Mouse (Mus musculus) forebrain, embryonic 11.5 days (tissue): ENCODE measurements at regions not wholly inside any gene's neighbourhood (a gene's known extent, or its start where the extent isn't known, plus 50 kb on each side); places are given as distances from the start of the nearest gene placed in this dataset.

ENCODE experiments used
- ATAC-seq: fragments of 200-750 bp; cut with Nextera tagmentation; replicated peaks from 2 replicates; pipeline ENCODE4 v1.8.0; 2017; ENCODE audit warnings: moderate TSS enrichment; ENCODE audit not compliant: low FRiP score
- DNase-seq: peaks from one replicate; pipeline ENCODE4 v3.0.0-alpha.2; 2017; ENCODE audit warnings: low spot score
- H3K27ac ChIP-seq: fragments of 300-500 bp; sonication (generic); 2 replicates; pipeline ENCODE4 v1.5.1; 2014; ENCODE audit warnings: low read depth, low read length
- H3K27me3 ChIP-seq: fragments of 300-500 bp; sonication (generic); 2 replicates; pipeline ENCODE4 v1.6.1; 2014; ENCODE audit warnings: mild to moderate bottlenecking, low read length, mixed read lengths; ENCODE audit not compliant: control insufficient read depth, insufficient read depth
- H3K36me3 ChIP-seq: fragments of 300-500 bp; sonication (generic); 2 replicates; pipeline ENCODE4 v1.6.1; 2014; ENCODE audit warnings: mild to moderate bottlenecking, low read length, moderate library complexity, mixed read lengths; ENCODE audit not compliant: control insufficient read depth, insufficient read depth
- H3K4me1 ChIP-seq: fragments of 300-500 bp; sonication (generic); replicated peaks from 2 replicates; pipeline ENCODE4 v1.6.1; 2014; ENCODE audit warnings: low read length, mixed read lengths; ENCODE audit not compliant: control insufficient read depth, insufficient read depth
- H3K4me2 ChIP-seq: fragments of 300-500 bp; sonication (generic); 2 replicates; pipeline ENCODE4 v1.6.1; 2014; ENCODE audit warnings: low read depth, mild to moderate bottlenecking, low read length, moderate library complexity, mixed read lengths; ENCODE audit not compliant: severe bottlenecking
- H3K4me3 ChIP-seq: fragments of 300-500 bp; sonication (generic); 2 replicates; pipeline ENCODE4 v1.5.1; 2014; ENCODE audit warnings: low read depth, low read length
- H3K9ac ChIP-seq: fragments of 300-500 bp; sonication (generic); 2 replicates; pipeline ENCODE4 v1.6.1; 2014; ENCODE audit warnings: low read length
- H3K9me3 ChIP-seq: fragments of 300-500 bp; sonication (generic); 2 replicates; pipeline ENCODE4 v1.6.1; 2016; ENCODE audit warnings: low read length, mixed read lengths; ENCODE audit not compliant: control insufficient read depth
- WGBS: fragments of 180-500 bp; shearing (Covaris S2); extraction: QIAGEN DNeasy Blood & Tissue Kit; methylation state at CpG from one replicate; pipeline ENCODE4 v1.1.7; 2014; 5-methylcytosine and 5-hydroxymethylcytosine counted together

DNA sequence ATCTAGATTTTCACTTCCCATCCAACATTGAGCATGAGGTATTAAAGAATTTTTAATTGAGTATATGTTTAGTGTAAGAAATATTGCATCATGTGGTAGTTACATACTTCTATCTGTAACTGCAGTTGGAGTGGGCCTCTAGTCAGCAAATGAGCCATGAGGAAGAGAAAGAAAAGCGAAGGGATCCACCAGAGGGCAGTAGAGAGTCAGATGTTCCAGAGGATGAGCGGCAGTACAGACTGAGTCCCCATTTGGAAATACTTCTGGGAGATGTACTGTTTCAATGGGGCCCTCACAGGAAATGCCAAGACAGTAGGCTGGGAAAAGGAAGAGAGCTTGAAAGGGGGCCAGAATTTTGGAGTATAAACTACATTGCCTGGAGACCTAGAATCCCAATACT, 221.2 kb downstream of the Myh15 start:
- ATAC-seq (peak; percentile 85), DNase-seq (peak; percentile 82)
- Histone ChIP-seq H3K27me3 (no peaks in the 10 kb centered on the region), H3K9ac (no peak overlapping the region), H3K36me3 (no peaks in the 10 kb centered on the region), H3K9me3 (no peaks in the 10 kb centered on the region), H3K4me2 (no peak overlapping the region), H3K4me3 (no peak overlapping the region), H3K4me1 (no peaks in the 10 kb centered on the region), H3K27ac (no peak overlapping the region)
- WGBS, result 8% methylated on average over 2 of the region's 2 CpGs

DNA sequence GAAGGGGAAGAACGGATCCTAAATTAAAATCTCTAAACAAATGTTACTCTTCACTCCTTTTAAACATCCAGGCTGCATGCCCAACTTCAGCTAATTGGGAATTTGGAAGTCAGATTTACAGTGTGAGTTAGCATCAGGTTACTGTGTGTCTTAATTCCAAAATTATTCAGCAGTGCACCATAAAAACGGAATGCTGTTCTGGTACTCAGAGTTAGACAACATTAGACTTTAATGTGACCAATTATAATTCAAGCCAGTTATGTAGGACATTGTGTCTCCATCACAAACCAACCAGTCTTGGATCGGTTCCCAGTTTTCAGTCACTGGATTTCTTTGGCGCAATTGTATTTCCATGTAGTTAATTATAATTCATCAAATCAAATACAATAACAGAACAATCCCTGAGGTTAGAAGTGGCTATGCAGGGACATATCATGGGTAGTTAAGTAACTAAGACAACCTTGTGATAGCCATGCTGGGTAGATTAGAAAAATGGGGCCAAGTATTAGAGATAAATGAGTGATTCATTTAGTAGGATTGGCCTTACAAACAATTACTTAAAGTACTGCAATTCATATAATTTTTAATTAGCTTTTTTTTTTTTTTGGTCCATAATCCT, 230.9 kb downstream of the Myh15 start:
- H3K4me1 ChIP-seq, result no peaks in the 10 kb centered on the region
- WGBS, result 88% methylated on average over 4 of the region's 4 CpGs

DNA sequence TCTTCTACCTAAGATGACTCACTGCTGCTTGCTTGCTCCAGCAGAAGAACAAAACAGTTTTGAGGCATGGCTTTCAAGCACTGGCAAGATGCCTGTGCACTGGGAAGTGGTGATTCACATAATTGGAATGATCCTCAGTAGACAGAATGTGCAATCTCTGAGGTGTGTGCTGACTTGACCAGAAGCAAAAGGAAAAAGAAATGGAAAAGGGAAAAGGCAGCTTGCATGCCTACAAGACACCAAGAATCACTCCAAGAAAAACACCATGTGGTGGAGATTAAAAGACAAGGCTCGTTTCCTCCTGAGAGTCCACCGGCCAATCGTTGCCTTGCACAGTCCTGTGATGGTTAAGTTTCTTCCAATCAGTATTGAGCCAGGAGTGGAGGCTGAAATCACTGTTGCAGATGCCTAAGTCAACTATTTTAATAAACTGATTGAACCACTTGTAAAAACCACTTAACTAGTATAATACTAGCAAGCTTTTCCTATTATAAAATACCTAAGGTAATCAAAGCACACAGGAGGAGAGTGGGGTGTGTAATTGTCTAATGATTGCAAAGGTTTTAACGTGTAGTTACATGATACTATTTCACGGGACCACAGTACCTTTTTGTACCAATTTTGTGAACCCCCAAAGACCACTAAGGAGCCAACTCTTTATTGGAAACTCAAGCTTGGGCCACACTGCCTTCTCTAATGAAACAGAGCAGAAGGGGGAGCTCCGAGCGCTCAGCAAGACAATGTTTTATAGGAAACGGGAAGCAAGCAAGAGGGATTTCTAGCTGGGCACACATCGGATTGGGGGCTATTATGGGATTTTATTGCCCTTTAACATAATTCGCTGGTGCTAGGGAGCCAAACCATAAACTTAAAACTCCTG, 232.2 kb downstream of the Myh15 start:
- Histone ChIP-seq H3K9me3 (no peaks in the 10 kb centered on the region), H3K9ac (no peak overlapping the region), H3K4me1 (no peaks in the 10 kb centered on the region), H3K36me3 (no peaks in the 10 kb centered on the region), H3K4me2 (no peak overlapping the region), H3K4me3 (no peak overlapping the region), H3K27me3 (no peaks in the 10 kb centered on the region), H3K27ac (no peak overlapping the region)
- ATAC-seq (no peak), DNase-seq (no peak)
- WGBS, result 83% methylated on average over 10 of the region's 10 CpGs

More for the DNA sequence above, 230.9 kb downstream of the Myh15 start:
- H3K27ac ChIP-seq, result no peak overlapping the region
- no peaks in the 10 kb centered on the region for H3K36me3 ChIP-seq
- H3K9me3 ChIP-seq, result no peaks in the 10 kb centered on the region
- DNase-seq (no peak), ATAC-seq (no peak)
- H3K27me3 ChIP-seq, result no peaks in the 10 kb centered on the region
- no peak overlapping the region for H3K4me2 ChIP-seq
- no peak overlapping the region for H3K4me3 ChIP-seq
- H3K9ac ChIP-seq, result no peak overlapping the region

DNA sequence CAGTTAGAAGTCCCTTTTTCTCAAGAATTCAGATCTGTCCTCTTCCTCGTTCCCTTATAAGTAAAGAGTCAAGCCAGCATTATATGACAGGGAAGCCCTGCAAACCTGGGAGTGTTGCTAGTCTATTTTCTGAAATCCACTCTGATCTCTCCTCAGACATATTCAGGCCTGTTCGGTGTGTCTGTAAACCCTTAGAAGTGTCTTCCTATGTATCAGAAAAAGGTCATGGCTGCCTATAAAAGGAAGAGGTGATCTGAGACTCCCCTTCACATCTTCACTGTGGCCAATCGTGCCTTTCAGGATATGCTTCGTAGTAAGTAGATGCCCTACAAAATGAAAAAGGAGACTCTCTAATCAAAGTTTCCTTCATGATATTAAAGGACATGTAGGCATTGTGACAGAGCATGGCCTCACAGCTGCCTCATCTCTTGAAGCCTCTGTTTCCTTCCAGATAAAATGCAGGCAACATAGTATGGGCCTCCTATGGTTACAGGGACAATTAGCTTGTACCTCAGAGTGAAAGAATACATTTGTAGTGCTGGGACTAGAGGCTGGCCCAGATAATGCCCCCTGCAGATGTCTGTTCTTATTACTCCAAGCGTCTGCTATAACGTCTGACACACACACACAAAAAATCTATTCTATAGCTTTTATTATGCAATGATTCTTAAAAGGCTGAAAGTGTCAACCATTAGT, 246.5 kb downstream of the Myh15 start:
- H3K4me2 ChIP-seq, result no peak overlapping the region
- DNase-seq (no peak), ATAC-seq (no peak)
- WGBS, result 71% methylated on average over 6 of the region's 6 CpGs
- H3K4me1 ChIP-seq, result no peaks in the 10 kb centered on the region
- H3K9ac ChIP-seq, result no peak overlapping the region
- H3K27ac ChIP-seq, result no peak overlapping the region
- no peaks in the 10 kb centered on the region for H3K36me3 ChIP-seq
- H3K27me3 ChIP-seq, result no peaks in the 10 kb centered on the region
- no peak overlapping the region for H3K4me3 ChIP-seq
- no peaks in the 10 kb centered on the region for H3K9me3 ChIP-seq

DNA sequence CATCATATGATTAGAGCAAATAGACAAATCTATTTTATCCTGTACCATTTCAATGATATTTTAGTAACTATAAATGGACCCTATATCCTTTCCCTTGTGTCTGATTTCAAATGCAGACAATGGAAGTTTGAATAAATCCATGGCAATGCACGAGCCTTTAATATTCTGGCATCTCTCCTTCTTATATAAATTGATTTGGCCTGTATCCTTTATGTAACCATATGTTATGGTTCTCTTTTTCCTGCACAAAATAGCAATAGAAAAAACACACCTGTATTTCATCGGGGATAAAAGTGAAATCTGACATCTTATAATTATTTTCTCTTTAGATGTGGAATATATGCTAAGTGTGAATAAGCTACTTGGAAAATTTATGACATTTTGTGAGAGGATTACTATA, 247.1 kb downstream of the Myh15 start:
- DNase-seq (no peak), ATAC-seq (no peak)
- no peaks in the 10 kb centered on the region for H3K27me3 ChIP-seq
- no peaks in the 10 kb centered on the region for H3K9me3 ChIP-seq
- no peak overlapping the region for H3K4me2 ChIP-seq
- H3K27ac ChIP-seq, result no peak overlapping the region
- H3K36me3 ChIP-seq, result no peaks in the 10 kb centered on the region
- no peak overlapping the region for H3K4me3 ChIP-seq
- no peak overlapping the region for H3K9ac ChIP-seq
- 79% methylated on average over 2 of the region's 2 CpGs for WGBS
- no peaks in the 10 kb centered on the region for H3K4me1 ChIP-seq

DNA sequence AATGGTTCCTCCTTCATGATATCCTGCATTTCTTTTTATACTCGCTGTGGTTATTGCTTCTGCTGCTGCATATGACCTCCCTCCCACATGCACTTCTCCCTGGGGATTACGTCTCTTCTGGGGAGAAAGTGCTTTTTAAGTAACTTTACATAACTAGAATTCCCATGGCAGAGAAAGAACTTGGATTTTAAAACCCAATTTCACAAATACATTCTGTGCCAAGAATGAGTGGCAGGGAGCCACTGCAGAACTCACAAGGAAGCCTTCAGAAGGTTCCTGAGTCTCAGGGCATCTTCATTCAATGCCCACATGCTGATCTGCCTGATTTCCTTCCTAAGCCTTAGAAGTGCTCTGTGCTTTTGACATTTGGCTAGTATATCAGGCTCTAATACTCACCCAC, 259.8 kb downstream of the Myh15 start:
- Histone ChIP-seq H3K4me2 (no peak overlapping the region), H3K9ac (no peak overlapping the region), H3K4me3 (no peak overlapping the region), H3K27ac (no peak overlapping the region), H3K9me3 (no peaks in the 10 kb centered on the region), H3K27me3 (no peaks in the 10 kb centered on the region), H3K4me1 (no peaks in the 10 kb centered on the region), H3K36me3 (no peaks in the 10 kb centered on the region)
- 82% methylated on average over 2 of the region's 2 CpGs for WGBS
- ATAC-seq (no peak), DNase-seq (no peak)

DNA sequence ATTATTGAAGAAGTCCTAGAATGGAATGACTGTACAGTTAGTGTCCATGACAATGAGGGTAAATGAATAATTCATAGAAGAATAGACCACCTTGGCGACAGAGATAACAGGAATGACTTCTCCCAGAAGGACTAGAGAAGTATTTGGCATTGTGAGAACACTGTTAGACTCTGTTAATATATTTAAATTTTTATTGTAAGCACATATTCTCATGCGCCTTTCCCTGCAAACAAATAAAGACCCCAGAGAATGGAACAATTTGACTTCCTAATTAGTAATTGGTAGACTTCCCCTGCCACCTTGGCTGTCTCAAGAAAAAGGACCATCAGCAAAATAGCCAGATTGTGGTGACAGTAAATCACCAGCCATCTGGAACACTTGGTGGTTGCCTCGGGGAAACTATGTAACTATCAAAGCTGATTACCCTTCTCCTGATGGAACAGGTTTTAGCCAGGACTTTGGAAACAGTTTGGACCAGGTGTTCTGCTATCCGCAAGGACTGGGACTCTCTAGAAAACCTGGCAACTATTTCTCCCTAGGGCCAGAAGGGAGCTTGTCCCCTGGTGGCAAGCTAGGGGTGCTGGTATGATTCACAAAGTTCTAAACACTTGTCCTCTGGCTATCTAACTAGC, 261.9 kb downstream of the Myh15 start:
- ATAC-seq (no peak), DNase-seq (no peak)
- H3K4me3 ChIP-seq, result no peak overlapping the region
- H3K27ac ChIP-seq, result no peak overlapping the region
- no peaks in the 10 kb centered on the region for H3K9me3 ChIP-seq
- WGBS, result 83% methylated on average over 4 of the region's 4 CpGs
- H3K36me3 ChIP-seq, result no peaks in the 10 kb centered on the region
- no peaks in the 10 kb centered on the region for H3K27me3 ChIP-seq
- no peak overlapping the region for H3K9ac ChIP-seq
- H3K4me2 ChIP-seq, result no peak overlapping the region
- H3K4me1 ChIP-seq, result no peaks in the 10 kb centered on the region

DNA sequence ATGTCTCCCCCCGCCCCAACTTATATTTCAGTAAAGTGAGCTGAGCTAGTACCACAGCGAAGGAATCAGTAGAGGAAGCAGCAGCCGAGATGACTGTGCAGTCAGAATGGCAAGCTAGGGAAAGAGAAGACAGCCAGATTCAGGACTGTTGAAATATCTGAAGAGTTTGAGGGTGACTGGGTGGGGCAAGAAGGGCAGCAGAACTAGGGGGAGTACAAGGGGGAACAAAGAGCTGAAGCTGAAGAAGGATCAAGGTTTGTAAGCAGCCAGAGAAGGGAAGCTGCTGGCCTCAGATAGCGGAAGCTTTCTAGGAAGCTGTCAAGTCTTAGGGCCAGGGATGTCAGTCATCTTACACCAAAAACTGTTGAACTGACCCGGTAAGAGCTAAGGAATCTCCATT, 262.5 kb downstream of the Myh15 start:
- Histone ChIP-seq H3K4me1 (no peaks in the 10 kb centered on the region), H3K4me3 (no peak overlapping the region), H3K4me2 (no peak overlapping the region), H3K9me3 (no peaks in the 10 kb centered on the region), H3K36me3 (no peaks in the 10 kb centered on the region), H3K9ac (no peak overlapping the region), H3K27me3 (no peaks in the 10 kb centered on the region), H3K27ac (no peak overlapping the region)
- ATAC-seq, result no peak
- whole genome bisulfite sequencing, result 81% methylated on average over 5 of the region's 5 CpGs
- DNase-seq, result no peak
